Mouse (Mus musculus) heart, adult 2 months (tissue): ENCODE measurements at regions not wholly inside any gene's neighbourhood (a gene's known extent, or its start where the extent isn't known, plus 50 kb on each side); places are given as distances from the start of the nearest gene placed in this dataset.

ENCODE experiments used
- DNase-seq, 2 experiments: peaks; one replicate each; pipeline ENCODE4 v3.0.0; 2021
- H3K27ac ChIP-seq: fragments of 200-600 bp; 2 replicates; pipeline ENCODE4 v1.8.1; 2022
- H3K27me3 ChIP-seq: fragments of 200-500 bp; 2 replicates; pipeline ENCODE4 v1.6.1; 2012; ENCODE audit warnings: mild to moderate bottlenecking, low read length, inconsistent platforms, mixed read lengths; ENCODE audit not compliant: control insufficient read depth, insufficient read depth
- H3K36me3 ChIP-seq: fragments of 200-500 bp; 2 replicates; pipeline ENCODE4 v1.6.1; 2012; ENCODE audit warnings: low read length, inconsistent platforms; ENCODE audit not compliant: control insufficient read depth, insufficient read depth
- H3K4me1 ChIP-seq: fragments of 200-500 bp; 2 replicates; pipeline ENCODE4 v1.6.1; 2011; ENCODE audit warnings: low read length; ENCODE audit not compliant: control insufficient read depth, insufficient read depth
- H3K4me3 ChIP-seq: fragments of 200-600 bp; 2 replicates; pipeline ENCODE4 v1.8.1; 2022
- H3K79me2 ChIP-seq: fragments of 200-500 bp; replicated peaks from 2 replicates; pipeline ENCODE4 v1.6.1; 2012; ENCODE audit warnings: mild to moderate bottlenecking, inconsistent platforms, low read length, moderate library complexity, mixed read lengths; ENCODE audit not compliant: control insufficient read depth, insufficient read depth
- H3K9ac ChIP-seq: fragments of 200-500 bp; 2 replicates; pipeline ENCODE4 v1.6.1; 2012; ENCODE audit warnings: low read depth, mild to moderate bottlenecking, control low read depth, inconsistent platforms, low read length, mixed read lengths
- CTCF ChIP-seq: fragments of 200-600 bp; IDR thresholded peaks from 2 replicates; pipeline ENCODE4 v1.8.1; 2022; ENCODE audit warnings: antibody characterized with exemption, mild to moderate bottlenecking, moderate library complexity
- EP300 ChIP-seq: fragments of 200-500 bp; IDR thresholded peaks from 2 replicates; pipeline ENCODE4 v1.6.1; 2011; ENCODE audit warnings: low read depth, low read length, control low read depth; ENCODE audit not compliant: insufficient read depth
- POLR2A ChIP-seq: fragments of 200-500 bp; IDR thresholded peaks from 2 replicates; pipeline ENCODE4 v1.6.1; 2011; ENCODE audit warnings: mild to moderate bottlenecking, low read depth, low read length, control low read depth; ENCODE audit not compliant: insufficient read depth
- WGBS: fragments of 180-500 bp; shearing (Covaris S2); methylation state at CpG from one replicate; pipeline ENCODE4 v1.1.7; 2018; 5-methylcytosine and 5-hydroxymethylcytosine counted together
- intact Hi-C: fragments of 180-260 bp; cut with DNase I; formaldehyde crosslinking; loops from one replicate; pipeline ENCODE4 v1.15.1; 2025

- no peak overlapping the region for H3K9ac ChIP-seq
- DNase-seq: peak in 1 of 2 experiments; percentile 16
- no peaks in the 10 kb centered on the region for H3K79me2 ChIP-seq
- H3K36me3 ChIP-seq: no peaks in the 10 kb centered on the region
- no peaks in the 10 kb centered on the region for H3K27me3 ChIP-seq
- 66% methylated on average over 5 of the region's 5 CpGs for WGBS
- TF ChIP-seq EP300: no peak
- TF ChIP-seq POLR2A: no peak
- no peak for TF ChIP-seq CTCF
- no peak overlapping the region for H3K4me3 ChIP-seq
- intact Hi-C loops: no loop called here
- H3K4me1 ChIP-seq: peaks cover 10% of the 10 kb centered on the region
- H3K27ac ChIP-seq: peak overlapping the region; percentile 77
Measured at GRCm38 (mm10) chr12:77061562-77061847, 99.5 kb upstream of the Max start.

GRCm38 (mm10) chr12:77060766-77061561 lies 99.0 kb upstream of the Max start:
- Histone ChIP-seq H3K4me1 (peaks cover 10% of the 10 kb centered on the region), H3K4me3 (peak overlapping the region; percentile 7; the same call in 1 of the 2 replicates), H3K9ac (no peak overlapping the region), H3K36me3 (no peaks in the 10 kb centered on the region), H3K27me3 (no peaks in the 10 kb centered on the region), H3K27ac (peak overlapping the region; percentile 77), H3K79me2 (no peaks in the 10 kb centered on the region)
- DNase-seq: peak; percentile 57 to 62
- no peak for TF ChIP-seq POLR2A
- TF ChIP-seq EP300: 0 out of 2 replicates have a peak, but pooled peaks have one; percentile 4
- no peak for TF ChIP-seq CTCF
- 46% methylated on average over 9 of the region's 9 CpGs for WGBS
- intact Hi-C loops: no loop called here

- peak; percentile 59 to 70 for DNase-seq
- Histone ChIP-seq H3K36me3 (no peaks in the 10 kb centered on the region), H3K9ac (no peak overlapping the region), H3K27me3 (no peaks in the 10 kb centered on the region), H3K27ac (peak overlapping the region; percentile 77), H3K4me1 (peaks cover 10% of the 10 kb centered on the region), H3K79me2 (no peaks in the 10 kb centered on the region), H3K4me3 (peak overlapping the region; percentile 40)
- WGBS: 11% methylated on average over 16 of the region's 16 CpGs
- TF ChIP-seq CTCF (no peak), EP300 (0 out of 2 replicates have a peak, but pooled peaks have one; percentile 34)
- intact Hi-C loops: no loop called here
Measured at GRCm38 (mm10) chr12:77060060-77060695, 98.2 kb upstream of the Max start.

- 70% methylated on average over 4 of the region's 4 CpGs for WGBS
- DNase-seq: no peak
- H3K4me3 ChIP-seq: no peak overlapping the region
- TF ChIP-seq CTCF (no peak), EP300 (no peak), POLR2A (no peak)
- peak overlapping the region; percentile 77 for H3K27ac ChIP-seq
- intact Hi-C loops: loop anchor here (2.0 kb wide), 1 partner anchor 179 kb away; the partner anchor contains the start of gene Fut8
- no peaks in the 10 kb centered on the region for H3K79me2 ChIP-seq
- H3K4me1 ChIP-seq: peaks cover 10% of the 10 kb centered on the region
- no peaks in the 10 kb centered on the region for H3K27me3 ChIP-seq
- H3K36me3 ChIP-seq: no peaks in the 10 kb centered on the region
- no peak overlapping the region for H3K9ac ChIP-seq
Measured at GRCm38 (mm10) chr12:77059679-77060059, 97.7 kb upstream of the Max start.

DNA sequence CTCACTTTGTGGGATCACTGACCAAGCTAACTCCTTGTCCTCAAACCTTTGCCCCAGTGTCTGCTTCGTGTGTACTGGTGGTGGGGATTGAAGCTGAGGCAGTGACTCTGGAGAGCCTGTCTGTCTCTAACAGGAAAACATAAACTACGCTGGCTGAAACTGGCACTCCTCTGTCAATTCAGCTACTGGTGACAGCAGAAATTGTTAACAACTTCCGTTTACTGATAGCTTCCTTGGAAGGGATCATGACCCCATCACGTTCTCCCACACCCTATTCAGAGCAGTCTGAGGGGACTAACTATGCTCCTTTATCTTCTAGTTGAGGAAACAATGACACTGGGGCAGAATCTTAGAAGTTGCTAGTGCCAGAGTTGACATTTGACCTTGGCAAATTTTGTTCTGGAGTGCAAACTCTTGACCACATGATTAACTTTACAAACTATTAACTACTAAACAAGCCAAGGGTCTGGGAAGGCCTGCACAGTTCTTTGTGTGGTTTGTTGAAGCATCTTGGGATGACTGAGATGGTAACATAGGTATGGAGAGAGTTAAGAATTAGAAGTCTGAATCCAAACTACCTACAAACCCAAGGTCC lies 96.7 kb upstream of the Max start:
- Histone ChIP-seq H3K79me2 (no peaks in the 10 kb centered on the region), H3K4me3 (no peak overlapping the region), H3K27ac (no peak overlapping the region), H3K36me3 (no peaks in the 10 kb centered on the region), H3K9ac (no peak overlapping the region), H3K27me3 (no peaks in the 10 kb centered on the region), H3K4me1 (peaks cover 10% of the 10 kb centered on the region)
- TF ChIP-seq CTCF (no peak), POLR2A (no peak), EP300 (no peak)
- intact Hi-C loops: loop anchor here (2.0 kb wide), 1 partner anchor 180 kb away; the partner anchor contains the start of gene Fut8
- DNase-seq: no peak
- WGBS: 29% methylated on average over 4 of the region's 4 CpGs

DNA sequence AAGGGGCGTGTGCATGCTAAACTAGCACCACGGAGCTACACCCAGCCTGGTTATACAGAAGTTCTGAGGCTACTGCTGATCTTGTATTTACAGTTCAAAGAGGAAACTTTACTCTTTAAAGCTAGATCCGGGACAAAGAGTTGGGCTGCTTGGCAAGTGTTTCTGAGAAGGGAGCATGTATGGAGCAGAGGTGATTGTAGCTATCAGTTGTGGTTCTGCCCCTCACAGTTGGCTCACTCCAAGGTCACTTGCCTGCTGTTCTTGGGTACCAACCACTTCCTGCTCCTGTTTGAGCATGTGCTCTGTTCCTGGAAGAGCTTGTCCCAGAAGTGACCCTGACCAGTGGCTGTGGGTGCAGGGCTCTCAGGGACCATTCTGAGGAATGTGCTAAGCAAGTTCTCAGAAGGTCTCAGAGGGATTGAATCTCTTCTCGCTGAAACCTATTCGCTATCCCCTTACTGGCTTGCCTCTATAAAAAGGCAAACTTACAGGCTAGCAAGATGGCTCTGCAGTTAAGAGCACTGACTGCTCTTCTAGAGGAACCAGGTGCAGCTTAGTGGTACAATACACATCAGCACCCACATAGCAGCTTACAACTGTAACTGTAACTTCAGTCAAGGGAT lies 94.9 kb upstream of the Max start:
- peaks cover 10% of the 10 kb centered on the region for H3K4me1 ChIP-seq
- H3K9ac ChIP-seq: no peak overlapping the region
- WGBS: 46% methylated on average over 5 of the region's 5 CpGs
- H3K36me3 ChIP-seq: no peaks in the 10 kb centered on the region
- no peak overlapping the region for H3K27ac ChIP-seq
- peak; percentile 25 to 27 for DNase-seq
- intact Hi-C loops: no loop called here
- no peak overlapping the region for H3K4me3 ChIP-seq
- no peaks in the 10 kb centered on the region for H3K79me2 ChIP-seq
- no peaks in the 10 kb centered on the region for H3K27me3 ChIP-seq
- TF ChIP-seq EP300 (no peak), POLR2A (no peak), CTCF (no peak)
